Mouse (Mus musculus) embryonic facial prominence, embryonic 13.5 days (tissue): ENCODE measurements around the gene Nid1. TPM values are rescaled to one million over a fixed set of nuclear protein-coding genes. Genes with fewer than 3 reads are reported as not detected.
"Not testable (repeated sequence)": the region's sequence is repeated elsewhere in the genome, so short reads cannot be mapped to it uniquely, and the experiment has no call there.

Experiments
- ATAC-seq: fragments of 200-750 bp; cut with Nextera tagmentation; 2 replicates; pipeline ENCODE4 v1.8.0; 2017; ENCODE audit warnings: low read depth; ENCODE audit not compliant: insufficient number of reproducible peaks, insufficient read depth, low FRiP score, low TSS enrichment
- H3K27ac ChIP-seq: fragments of 300-500 bp; sonication (generic); 2 replicates; pipeline ENCODE4 v1.5.1; 2015; ENCODE audit warnings: moderate library complexity, mild to moderate bottlenecking, inconsistent platforms
- H3K27me3 ChIP-seq: fragments of 300-500 bp; sonication (generic); 2 replicates; pipeline ENCODE4 v1.6.1; 2015; ENCODE audit warnings: mild to moderate bottlenecking, inconsistent platforms
- H3K36me3 ChIP-seq: fragments of 300-500 bp; sonication (generic); 2 replicates; pipeline ENCODE4 v1.6.1; 2015; ENCODE audit warnings: mild to moderate bottlenecking, inconsistent platforms
- H3K4me1 ChIP-seq: fragments of 300-500 bp; sonication (generic); 2 replicates; pipeline ENCODE4 v1.6.1; 2015; ENCODE audit warnings: inconsistent platforms
- H3K4me2 ChIP-seq: fragments of 300-500 bp; sonication (generic); 2 replicates; pipeline ENCODE4 v1.6.1; 2015; ENCODE audit warnings: moderate library complexity, mild to moderate bottlenecking, inconsistent platforms
- H3K4me3 ChIP-seq: fragments of 300-500 bp; sonication (generic); 2 replicates; pipeline ENCODE4 v1.5.1; 2015; ENCODE audit warnings: mild to moderate bottlenecking, inconsistent platforms
- H3K9ac ChIP-seq: fragments of 300-500 bp; sonication (generic); 2 replicates; pipeline ENCODE4 v1.6.1; 2015; ENCODE audit warnings: mild to moderate bottlenecking, inconsistent platforms
- H3K9me3 ChIP-seq: fragments of 300-500 bp; sonication (generic); 2 replicates; pipeline ENCODE4 v1.6.1; 2016; ENCODE audit warnings: inconsistent platforms
- WGBS: fragments of 180-500 bp; shearing (Covaris S2); methylation state at CpG from one replicate; pipeline ENCODE4 v1.1.7; 2015; ENCODE audit warnings: mixed read lengths; 5-methylcytosine and 5-hydroxymethylcytosine counted together
- polyA plus RNA-seq: library from polyadenylated mRNA; unstranded; fragments of >200 nt; fragmentation: Nextera tagmentation; extraction: Ambion mirVana; gene quantifications from 2 replicates; pipeline ENCODE4 v1.2.1, GENCODE M21; 2015

Gene Nid1
- polyA plus RNA-seq, 1 experiment from 2014 or later: 45.8 TPM

DNA sequence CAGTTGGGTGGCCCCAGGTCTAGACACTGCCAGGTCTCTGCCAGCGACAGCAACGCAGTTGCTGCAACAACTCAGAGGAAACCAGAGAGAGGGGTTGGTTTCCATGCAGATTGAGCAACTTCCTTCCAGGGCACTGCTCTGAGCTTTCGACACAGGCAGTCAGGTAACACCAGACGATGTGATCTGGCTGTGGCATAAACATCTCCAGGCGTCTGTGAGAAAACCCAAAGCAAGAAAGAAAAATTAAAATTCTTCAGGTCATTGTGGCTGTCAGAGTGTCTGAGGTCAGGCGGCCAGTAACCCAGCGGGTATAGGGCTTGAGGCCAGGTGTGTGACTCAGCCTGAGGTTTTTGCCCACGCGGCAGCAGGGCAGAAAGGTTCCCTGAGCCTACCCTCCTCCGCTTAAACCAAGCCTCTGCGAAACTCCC is 91.8 kb downstream of the Nid1 start:
- Histone ChIP-seq H3K4me3 (no peak overlapping the region), H3K9ac (no peak overlapping the region), H3K27ac (no peak overlapping the region), H3K9me3 (no peaks in the 10 kb centered on the region), H3K4me1 (no peaks in the 10 kb centered on the region), H3K4me2 (no peak overlapping the region), H3K27me3 (no peaks in the 10 kb centered on the region), H3K36me3 (no peaks in the 10 kb centered on the region)
- ATAC-seq: no peak
- 64% methylated on average over 11 of the region's 11 CpGs for WGBS

DNA sequence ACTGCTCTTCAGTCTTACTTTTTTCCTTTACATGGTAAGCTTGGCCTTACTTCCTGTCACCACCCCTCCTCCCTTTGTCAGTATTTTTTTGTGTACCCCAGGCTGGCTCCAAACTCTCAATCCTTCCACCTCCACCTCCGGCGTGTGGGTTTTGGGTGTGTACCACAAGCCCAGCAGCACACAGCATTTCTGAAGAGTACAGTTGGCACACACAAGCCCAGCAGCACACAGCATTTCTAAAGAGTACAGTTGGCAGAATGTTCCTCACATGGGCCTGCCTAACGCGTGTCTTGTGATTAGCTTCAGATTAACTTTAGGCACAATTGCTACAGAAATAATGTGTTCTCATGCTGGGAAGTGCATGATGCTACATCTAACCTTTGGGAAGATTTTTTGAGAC is 93.6 kb downstream of the Nid1 start:
- no peak for ATAC-seq
- no peak overlapping the region for H3K9ac ChIP-seq
- H3K4me3 ChIP-seq: no peak overlapping the region
- H3K36me3 ChIP-seq: no peaks in the 10 kb centered on the region
- no peaks in the 10 kb centered on the region for H3K27me3 ChIP-seq
- WGBS: 88% methylated on average over 4 of the region's 4 CpGs
- no peak overlapping the region for H3K27ac ChIP-seq
- H3K4me1 ChIP-seq: no peaks in the 10 kb centered on the region
- H3K4me2 ChIP-seq: no peak overlapping the region
- no peaks in the 10 kb centered on the region for H3K9me3 ChIP-seq

DNA sequence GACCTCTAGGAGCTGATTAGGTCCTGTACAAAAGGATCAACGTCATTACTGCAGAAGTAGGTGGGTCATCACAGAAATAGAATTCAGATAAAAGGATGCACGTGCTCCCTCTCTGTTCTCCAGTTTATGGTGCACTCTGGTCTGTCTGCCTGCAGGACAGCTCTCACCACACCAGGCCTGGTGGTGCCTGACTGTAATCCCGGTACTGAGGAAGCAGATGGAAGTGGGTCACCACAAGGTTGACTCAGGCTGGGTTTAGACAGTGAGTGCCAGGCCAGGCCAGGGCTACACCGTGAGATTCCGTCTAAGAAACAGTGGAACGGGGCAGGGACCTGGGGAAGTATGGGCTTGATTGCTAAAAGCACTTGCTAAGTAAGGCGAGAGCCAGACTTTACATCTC is 94.6 kb downstream of the Nid1 start:
- Histone ChIP-seq H3K9ac (no peak overlapping the region), H3K36me3 (no peaks in the 10 kb centered on the region), H3K27me3 (no peaks in the 10 kb centered on the region), H3K9me3 (no peaks in the 10 kb centered on the region), H3K4me1 (no peaks in the 10 kb centered on the region), H3K4me3 (no peak overlapping the region), H3K4me2 (no peak overlapping the region), H3K27ac (no peak overlapping the region)
- ATAC-seq: no peak
- WGBS: 86% methylated on average over 7 of the region's 7 CpGs

DNA sequence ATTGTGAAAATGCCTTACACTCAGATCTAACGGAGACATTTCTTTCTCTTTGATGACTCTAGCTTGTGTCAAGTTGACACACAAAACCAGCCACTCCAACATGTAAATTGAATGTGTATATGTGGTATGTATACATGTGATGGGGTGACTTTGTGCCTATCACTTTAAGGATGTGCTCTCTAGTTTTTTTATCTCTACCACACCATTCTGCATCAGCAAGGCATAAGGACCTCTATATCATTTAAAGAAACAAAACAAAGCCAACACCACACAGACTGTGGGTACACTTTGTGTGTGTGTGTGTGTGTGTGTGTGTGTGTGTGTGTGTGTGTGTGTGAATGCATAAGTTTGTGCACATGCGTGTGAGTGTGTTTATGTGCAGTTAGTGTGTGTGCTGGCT is 99.2 kb downstream of the Nid1 start:
- H3K9me3 ChIP-seq: no peaks in the 10 kb centered on the region
- H3K36me3 ChIP-seq: no peaks in the 10 kb centered on the region
- H3K4me3 ChIP-seq: no peak overlapping the region
- no peaks in the 10 kb centered on the region for H3K27me3 ChIP-seq
- H3K4me2 ChIP-seq: no peak overlapping the region
- WGBS: 85% methylated on average over 2 of the region's 2 CpGs
- H3K27ac ChIP-seq: no peak overlapping the region
- H3K4me1 ChIP-seq: no peaks in the 10 kb centered on the region
- H3K9ac ChIP-seq: no peak overlapping the region
- ATAC-seq: no peak

DNA sequence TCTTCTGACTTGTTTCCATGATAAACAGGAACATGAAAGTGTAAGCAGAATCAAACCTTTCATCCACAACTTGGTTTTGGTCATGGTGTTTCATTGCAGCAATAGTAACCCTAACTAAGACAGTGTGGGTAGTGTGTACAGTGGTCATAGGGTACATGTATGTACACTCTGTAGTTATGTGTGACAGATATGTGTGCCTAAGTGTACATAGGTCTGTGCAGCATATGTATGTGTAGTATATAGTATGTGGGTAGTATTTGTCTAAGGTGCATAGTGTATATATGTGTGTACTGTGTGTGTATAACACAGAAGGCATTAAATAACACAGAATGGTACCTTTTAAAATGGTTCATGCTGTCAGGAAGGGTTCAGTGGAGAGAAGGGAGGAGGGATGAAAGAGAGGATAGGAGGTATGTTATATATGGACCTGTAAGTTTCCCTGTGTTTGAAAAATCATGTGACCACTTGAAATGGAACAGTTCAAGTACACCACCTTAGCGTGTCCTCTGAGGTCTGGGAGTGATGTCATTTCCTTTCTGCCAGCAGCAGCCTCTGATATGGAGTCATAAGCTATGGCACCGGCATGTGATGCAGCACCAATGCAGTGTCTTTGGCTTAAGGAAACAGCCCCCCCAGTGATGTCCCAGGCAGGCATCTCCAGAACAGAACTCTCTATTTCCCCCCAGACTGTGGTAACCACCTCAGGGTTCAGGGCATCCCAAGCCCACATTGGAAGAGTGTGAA is 100.1 kb downstream of the Nid1 start:
- no peak overlapping the region for H3K27ac ChIP-seq
- no peaks in the 10 kb centered on the region for H3K4me1 ChIP-seq
- H3K4me2 ChIP-seq: no peak overlapping the region
- no peak for ATAC-seq
- no peaks in the 10 kb centered on the region for H3K9me3 ChIP-seq
- no peak overlapping the region for H3K4me3 ChIP-seq
- H3K27me3 ChIP-seq: no peaks in the 10 kb centered on the region
- no peaks in the 10 kb centered on the region for H3K36me3 ChIP-seq
- H3K9ac ChIP-seq: no peak overlapping the region
- WGBS: 74% methylated on average over 2 of the region's 2 CpGs

DNA sequence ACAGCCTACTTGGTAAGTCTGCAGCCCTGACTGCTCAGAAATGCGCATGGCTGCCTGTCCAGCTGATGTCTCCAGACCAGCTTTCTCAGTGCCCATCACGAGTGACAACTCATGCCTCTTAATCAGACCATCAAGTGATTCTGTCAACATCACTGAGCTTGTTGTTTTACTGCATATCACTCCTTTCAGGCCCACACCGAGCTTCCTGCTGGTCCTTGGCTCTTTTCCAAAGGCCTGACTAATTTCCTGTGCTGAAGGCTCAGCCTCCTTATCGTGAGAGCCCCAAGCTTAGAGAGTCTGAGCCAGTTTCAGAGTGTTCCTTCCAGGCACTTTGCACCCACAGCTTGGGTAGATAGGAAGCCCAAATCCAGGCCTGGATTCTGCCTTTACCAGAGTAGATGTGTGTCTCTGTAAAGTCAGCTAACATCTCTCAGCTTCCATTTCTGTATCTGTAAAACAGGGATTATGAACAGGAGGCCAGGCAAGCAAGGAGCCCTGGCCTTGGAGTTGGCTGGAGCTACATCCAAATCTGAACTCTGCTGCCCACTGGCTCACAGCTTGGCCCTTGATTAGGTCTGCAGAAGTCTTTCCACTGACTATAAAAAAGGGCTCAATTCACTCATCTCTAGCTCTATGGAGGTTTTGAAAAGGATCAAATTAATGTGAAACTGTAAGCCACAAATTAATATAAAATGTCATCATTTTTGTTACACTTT is 101.4 kb downstream of the Nid1 start:
- H3K4me1 ChIP-seq: no peaks in the 10 kb centered on the region
- H3K9me3 ChIP-seq: no peaks in the 10 kb centered on the region
- H3K27me3 ChIP-seq: no peaks in the 10 kb centered on the region
- H3K4me2 ChIP-seq: no peak overlapping the region
- H3K27ac ChIP-seq: no peak overlapping the region
- no peak overlapping the region for H3K4me3 ChIP-seq
- ATAC-seq: no peak
- no peak overlapping the region for H3K9ac ChIP-seq
- H3K36me3 ChIP-seq: no peaks in the 10 kb centered on the region
- WGBS: 41% methylated on average over 4 of the region's 4 CpGs

DNA sequence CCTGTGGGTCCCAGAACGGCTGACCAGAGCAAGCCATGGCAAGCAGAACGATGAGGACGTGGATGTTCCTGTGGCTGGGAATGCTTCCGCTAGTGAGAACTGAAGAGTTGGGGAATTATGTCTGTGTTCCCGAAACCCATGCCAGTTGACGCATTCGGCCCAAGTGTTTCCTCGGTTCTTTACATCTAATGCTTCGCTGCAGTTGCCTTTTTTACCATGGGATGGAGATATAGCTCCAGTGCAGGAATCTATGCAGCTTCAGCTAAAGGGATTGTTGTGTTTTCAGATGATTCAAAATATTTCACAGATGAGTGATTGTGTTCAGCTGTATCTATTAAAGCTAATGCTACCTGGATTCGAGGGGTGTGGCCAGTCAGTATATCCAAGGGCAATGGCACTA is 105.7 kb downstream of the Nid1 start:
- ATAC-seq, H3K4me1 ChIP-seq, H3K36me3 ChIP-seq, H3K9ac ChIP-seq, H3K4me3 ChIP-seq, H3K27ac ChIP-seq, H3K9me3 ChIP-seq, H3K4me2 ChIP-seq, H3K27me3 ChIP-seq: not testable (repeated sequence)
- 95% methylated on average over 10 of the region's 10 CpGs for WGBS

DNA sequence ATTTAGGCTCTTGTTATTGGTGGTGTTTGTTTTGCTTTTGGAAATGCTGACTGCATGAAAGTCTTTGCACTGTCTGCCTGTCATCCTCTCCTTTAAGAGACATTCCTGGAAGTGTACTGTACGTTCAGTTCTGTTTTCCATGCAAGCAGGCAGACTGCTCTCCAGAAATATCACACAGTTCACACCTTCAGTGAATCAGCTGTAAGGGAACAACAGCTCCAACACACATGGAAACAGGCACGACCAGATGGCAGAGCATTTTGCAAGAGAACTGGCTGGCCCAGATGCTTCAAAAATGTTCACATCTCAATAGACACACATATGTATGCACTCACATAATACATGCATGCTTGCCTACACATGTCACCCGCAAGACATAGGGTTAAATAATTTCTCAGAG is 109.4 kb downstream of the Nid1 start:
- H3K9ac ChIP-seq: no peak overlapping the region
- H3K4me2 ChIP-seq: no peak overlapping the region
- no peak overlapping the region for H3K27ac ChIP-seq
- 69% methylated on average over 3 of the region's 3 CpGs for WGBS
- no peak overlapping the region for H3K4me3 ChIP-seq
- no peaks in the 10 kb centered on the region for H3K36me3 ChIP-seq
- H3K9me3 ChIP-seq: no peaks in the 10 kb centered on the region
- no peaks in the 10 kb centered on the region for H3K27me3 ChIP-seq
- ATAC-seq: no peak
- peaks cover 3% of the 10 kb centered on the region; the same call in 1 of the 2 replicates for H3K4me1 ChIP-seq

DNA sequence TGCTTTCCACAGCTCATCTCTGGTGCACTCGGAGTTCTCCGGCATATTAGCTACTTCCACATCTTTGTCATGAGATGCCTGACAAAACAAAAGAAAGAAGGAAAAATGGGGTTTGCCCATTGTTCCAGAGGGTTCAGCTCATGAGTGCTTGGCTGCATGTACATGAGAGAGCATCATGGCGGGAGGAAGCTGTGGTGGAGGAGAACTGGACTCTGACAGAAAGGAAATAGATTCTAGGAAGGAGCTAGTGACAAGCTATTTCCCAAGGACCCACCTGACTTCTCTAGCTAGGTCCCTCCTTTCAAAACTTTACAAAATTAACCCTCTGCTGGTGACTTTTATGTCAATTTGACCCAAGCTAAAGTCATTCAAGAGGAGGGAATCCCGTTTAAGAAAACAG is 110.5 kb downstream of the Nid1 start:
- Histone ChIP-seq H3K4me3 (no peak overlapping the region), H3K36me3 (no peaks in the 10 kb centered on the region), H3K9ac (no peak overlapping the region), H3K27ac (no peak overlapping the region), H3K4me2 (no peak overlapping the region), H3K4me1 (peaks cover 3% of the 10 kb centered on the region; the same call in 1 of the 2 replicates), H3K9me3 (no peaks in the 10 kb centered on the region), H3K27me3 (no peaks in the 10 kb centered on the region)
- ATAC-seq: no peak
- 89% methylated on average over 4 of the region's 4 CpGs for WGBS

DNA sequence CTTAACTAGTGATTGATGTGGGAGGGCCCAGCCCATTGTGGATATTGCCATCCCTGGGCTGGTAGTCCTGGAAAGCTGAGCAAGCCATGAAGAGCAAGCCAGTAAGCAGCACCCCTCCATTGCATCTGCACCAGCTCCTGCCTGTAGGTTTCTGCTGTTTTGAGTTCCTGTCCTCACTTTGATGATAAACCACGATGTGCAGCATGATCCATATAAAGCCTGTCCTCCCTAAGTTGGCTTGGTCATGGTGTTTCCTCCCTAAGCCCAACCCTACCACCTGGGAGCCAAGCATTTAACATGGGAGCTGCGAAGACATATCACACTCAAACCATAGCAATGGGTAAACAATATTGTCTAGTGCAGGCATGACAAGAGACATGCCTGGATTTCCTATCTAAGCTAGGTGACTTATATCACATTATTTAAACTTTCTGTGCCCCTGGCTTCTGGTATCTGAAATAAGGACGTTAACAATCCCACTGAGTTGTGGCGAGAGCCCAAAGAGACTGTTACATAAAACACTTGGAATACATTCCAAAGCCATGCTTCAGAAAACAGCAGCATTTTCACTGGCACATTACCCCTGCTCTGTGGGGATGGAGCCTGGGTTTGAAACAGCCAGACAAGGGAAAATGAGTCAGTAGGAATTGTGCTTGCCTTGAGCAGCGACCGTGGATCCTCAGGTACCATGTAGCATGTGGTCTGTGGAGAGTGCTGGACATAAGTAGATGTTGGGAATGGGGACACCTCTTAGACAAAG is 111.3 kb downstream of the Nid1 start:
- WGBS: 91% methylated on average over 6 of the region's 6 CpGs
- no peak overlapping the region for H3K4me2 ChIP-seq

DNA sequence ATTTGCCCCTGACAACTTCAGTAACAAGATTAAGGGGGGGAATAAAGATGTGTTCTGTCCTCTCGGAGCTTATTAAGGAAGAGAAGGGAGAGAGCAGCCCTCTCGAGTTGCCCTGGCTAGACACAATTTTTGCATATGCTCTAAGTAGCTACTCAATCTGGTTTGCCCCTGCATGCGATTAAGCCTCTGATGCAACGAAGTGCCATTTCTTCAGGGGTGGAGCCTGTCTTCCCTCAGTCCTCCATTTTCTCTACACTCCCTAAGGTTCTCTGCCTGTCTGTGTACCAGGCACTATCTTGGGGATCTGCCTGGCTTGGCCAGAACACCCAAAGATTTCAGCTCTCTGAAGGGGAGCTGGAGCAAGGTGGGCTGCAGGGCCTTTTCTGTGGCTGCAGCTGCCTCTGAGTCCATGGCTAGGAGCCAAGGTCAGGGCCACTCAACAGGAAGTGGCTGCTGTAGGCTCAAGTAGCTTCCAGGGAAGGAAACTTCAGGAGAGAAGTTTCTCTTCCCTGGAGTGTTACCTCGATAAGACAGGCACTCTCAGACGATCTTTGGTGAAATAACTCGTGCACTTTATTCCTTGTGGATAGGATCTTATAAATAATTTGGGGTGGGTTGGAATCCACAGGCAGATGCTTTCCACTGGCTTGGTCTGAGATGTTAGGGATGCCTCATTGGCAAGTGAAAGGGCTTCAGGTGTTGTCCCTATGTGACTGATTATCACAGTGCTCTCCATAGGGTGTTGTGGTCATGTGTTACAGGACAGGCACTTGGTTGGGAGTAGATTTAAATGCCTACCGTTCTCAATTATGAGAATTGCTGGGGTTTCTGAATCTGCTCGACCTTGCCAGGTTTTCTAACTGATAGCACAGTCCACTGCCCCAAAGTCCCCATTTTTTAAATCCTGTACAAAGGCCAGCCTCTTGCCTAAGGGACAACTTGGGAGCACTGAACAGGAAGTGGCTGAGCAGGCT is 112.6 kb downstream of the Nid1 start:
- Histone ChIP-seq H3K4me1 (peaks cover 3% of the 10 kb centered on the region; the same call in 1 of the 2 replicates), H3K4me2 (no peak overlapping the region), H3K36me3 (no peaks in the 10 kb centered on the region), H3K27me3 (no peaks in the 10 kb centered on the region), H3K27ac (no peak overlapping the region), H3K9me3 (no peaks in the 10 kb centered on the region), H3K4me3 (no peak overlapping the region), H3K9ac (no peak overlapping the region)
- ATAC-seq: no peak
- 63% methylated on average over 9 of the region's 9 CpGs for WGBS

More for the DNA sequence above, 111.3 kb downstream of the Nid1 start:
- peaks cover 3% of the 10 kb centered on the region; the same call in 1 of the 2 replicates for H3K4me1 ChIP-seq
- H3K9ac ChIP-seq: no peak overlapping the region
- no peak for ATAC-seq
- no peak overlapping the region for H3K4me3 ChIP-seq
- H3K36me3 ChIP-seq: no peaks in the 10 kb centered on the region
- H3K27ac ChIP-seq: no peak overlapping the region
- no peaks in the 10 kb centered on the region for H3K27me3 ChIP-seq
- H3K9me3 ChIP-seq: no peaks in the 10 kb centered on the region
